Mouse (Mus musculus) embryonic facial prominence, embryonic 13.5 days (tissue): ENCODE results near the gene Gm20481. TPM values are rescaled to one million over a fixed set of nuclear protein-coding genes. Genes with fewer than 3 reads are reported as not detected.
A peak's percentile ranks its signal among the peaks of the same experiment; 100 is the strongest.
"Not testable (repeated sequence)": the region's sequence is repeated elsewhere in the genome, so short reads cannot be mapped to it uniquely, and the experiment has no call there.

Experiments used
- ATAC-seq: fragments of 200-750 bp; cut with Nextera tagmentation; 2 replicates; pipeline ENCODE4 v1.8.0; 2017; ENCODE audit warnings: low read depth; ENCODE audit not compliant: insufficient number of reproducible peaks, insufficient read depth, low FRiP score, low TSS enrichment
- H3K27ac ChIP-seq: fragments of 300-500 bp; sonication (generic); 2 replicates; pipeline ENCODE4 v1.5.1; 2015; ENCODE audit warnings: moderate library complexity, mild to moderate bottlenecking, inconsistent platforms
- H3K27me3 ChIP-seq: fragments of 300-500 bp; sonication (generic); 2 replicates; pipeline ENCODE4 v1.6.1; 2015; ENCODE audit warnings: mild to moderate bottlenecking, inconsistent platforms
- H3K36me3 ChIP-seq: fragments of 300-500 bp; sonication (generic); 2 replicates; pipeline ENCODE4 v1.6.1; 2015; ENCODE audit warnings: mild to moderate bottlenecking, inconsistent platforms
- H3K4me1 ChIP-seq: fragments of 300-500 bp; sonication (generic); 2 replicates; pipeline ENCODE4 v1.6.1; 2015; ENCODE audit warnings: inconsistent platforms
- H3K4me2 ChIP-seq: fragments of 300-500 bp; sonication (generic); 2 replicates; pipeline ENCODE4 v1.6.1; 2015; ENCODE audit warnings: moderate library complexity, mild to moderate bottlenecking, inconsistent platforms
- H3K4me3 ChIP-seq: fragments of 300-500 bp; sonication (generic); 2 replicates; pipeline ENCODE4 v1.5.1; 2015; ENCODE audit warnings: mild to moderate bottlenecking, inconsistent platforms
- H3K9ac ChIP-seq: fragments of 300-500 bp; sonication (generic); 2 replicates; pipeline ENCODE4 v1.6.1; 2015; ENCODE audit warnings: mild to moderate bottlenecking, inconsistent platforms
- H3K9me3 ChIP-seq: fragments of 300-500 bp; sonication (generic); 2 replicates; pipeline ENCODE4 v1.6.1; 2016; ENCODE audit warnings: inconsistent platforms
- WGBS: fragments of 180-500 bp; shearing (Covaris S2); methylation state at CpG from one replicate; pipeline ENCODE4 v1.1.7; 2015; ENCODE audit warnings: mixed read lengths; 5-methylcytosine and 5-hydroxymethylcytosine counted together
- polyA plus RNA-seq: library from polyadenylated mRNA; unstranded; fragments of >200 nt; fragmentation: Nextera tagmentation; extraction: Ambion mirVana; gene quantifications from 2 replicates; pipeline ENCODE4 v1.2.1, GENCODE M21; 2015

Gene Gm20481
- polyA plus RNA-seq, 1 experiment from 2014 or later = not detected

- Histone ChIP-seq H3K4me1 (peaks cover 20% of the 10 kb centered on the region), H3K27ac (no peak overlapping the region), H3K4me2 (no peak overlapping the region), H3K9ac (no peak overlapping the region), H3K36me3 (no peaks in the 10 kb centered on the region), H3K9me3 (no peaks in the 10 kb centered on the region), H3K4me3 (no peak overlapping the region), H3K27me3 (peaks cover 4% of the 10 kb centered on the region; the same call in 1 of the 2 replicates)
- WGBS = 18% methylated on average over 3 of the region's 3 CpGs
- ATAC-seq = no peak
Observed at GRCm38 (mm10) chr17:34962125-34962524, 7.6 kb upstream of the Gm20481 start.

GRCm38 (mm10) chr17:34962841-34963240 is 6.9 kb upstream of the Gm20481 start:
- Histone ChIP-seq H3K4me2 (no peak overlapping the region), H3K36me3 (no peaks in the 10 kb centered on the region), H3K4me1 (peaks cover 20% of the 10 kb centered on the region), H3K27ac (no peak overlapping the region), H3K4me3 (no peak overlapping the region), H3K9ac (no peak overlapping the region), H3K9me3 (no peaks in the 10 kb centered on the region), H3K27me3 (peaks cover 6% of the 10 kb centered on the region)
- 57% methylated on average over 1 of the region's 1 CpGs for WGBS
- no peak for ATAC-seq

GRCm38 (mm10) chr17:34964640-34965049 is 5.1 kb upstream of the Gm20481 start:
- H3K9me3 ChIP-seq = no peaks in the 10 kb centered on the region
- peaks cover 20% of the 10 kb centered on the region for H3K4me1 ChIP-seq
- ATAC-seq = no peak
- WGBS = 18% methylated on average over 1 of the region's 1 CpGs
- no peak overlapping the region for H3K4me3 ChIP-seq
- no peaks in the 10 kb centered on the region for H3K36me3 ChIP-seq
- no peak overlapping the region for H3K9ac ChIP-seq
- H3K27ac ChIP-seq = peak overlapping the region; percentile 39; the same call in 1 of the 2 replicates
- H3K4me2 ChIP-seq = no peak overlapping the region
- H3K27me3 ChIP-seq = peaks cover 24% of the 10 kb centered on the region

GRCm38 (mm10) chr17:34965627-34966026 is 4.1 kb upstream of the Gm20481 start:
- WGBS = 66% methylated on average over 5 of the region's 5 CpGs
- peaks cover 28% of the 10 kb centered on the region for H3K27me3 ChIP-seq

GRCm38 (mm10) chr17:34970850-34971249 is 1.1 kb downstream of the Gm20481 start:
- not testable (repeated sequence) for H3K36me3 ChIP-seq, H3K27ac ChIP-seq, H3K9ac ChIP-seq, H3K9me3 ChIP-seq, H3K4me1 ChIP-seq, ATAC-seq, H3K4me2 ChIP-seq, H3K4me3 ChIP-seq
- 43% methylated on average over 25 of the region's 37 CpGs for WGBS
- peaks cover 28% of the 10 kb centered on the region for H3K27me3 ChIP-seq

More at GRCm38 (mm10) chr17:34965627-34966026, 4.1 kb upstream of the Gm20481 start:
- no peaks in the 10 kb centered on the region for H3K9me3 ChIP-seq
- H3K36me3 ChIP-seq = no peaks in the 10 kb centered on the region
- no peak overlapping the region for H3K27ac ChIP-seq
- no peak overlapping the region for H3K4me3 ChIP-seq
- H3K9ac ChIP-seq = no peak overlapping the region
- peaks cover 13% of the 10 kb centered on the region for H3K4me1 ChIP-seq
- ATAC-seq = no peak
- no peak overlapping the region for H3K4me2 ChIP-seq

- H3K4me1 ChIP-seq, H3K9me3 ChIP-seq, H3K36me3 ChIP-seq, H3K27ac ChIP-seq, H3K9ac ChIP-seq: not testable (repeated sequence)
- Histone ChIP-seq H3K4me3 (peak overlapping the region; percentile 45), H3K27me3 (peaks cover 28% of the 10 kb centered on the region), H3K4me2 (peak overlapping the region; percentile 80)
- peak; percentile 44 for ATAC-seq
- WGBS = 2% methylated on average over 28 of the region's 43 CpGs
Observed at GRCm38 (mm10) chr17:34971694-34972068, 2.0 kb downstream of the Gm20481 start.

- not testable (repeated sequence) for H3K9me3 ChIP-seq, H3K4me1 ChIP-seq, H3K36me3 ChIP-seq
- Histone ChIP-seq H3K4me2 (peak within 1 kb of the TSS; percentile 80), H3K27ac (peak within 1 kb of the TSS; percentile 55), H3K27me3 (peaks cover 28% of the 10 kb centered on the region), H3K4me3 (peak within 1 kb of the TSS; percentile 45), H3K9ac (peak within 1 kb of the TSS; percentile 57)
- WGBS = under 1% methylated on average over 31 of the region's 33 CpGs
- ATAC-seq = peak; percentile 93
Observed at GRCm38 (mm10) chr17:34972069-34972749, 2.5 kb downstream of the Gm20481 start, which contains the start of the genes Hspa1a and Hspa1l. TSS of gene Hspa1a (minus strand) at chr17:34972156. TSS of gene Hspa1l (plus strand) at chr17:34972703.

GRCm38 (mm10) chr17:34975581-34976492 is 6.1 kb downstream of the Gm20481 start:
- Histone ChIP-seq H3K4me1 (peaks cover 10% of the 10 kb centered on the region), H3K27ac (no peak overlapping the region), H3K4me2 (no peak overlapping the region), H3K27me3 (peaks cover 4% of the 10 kb centered on the region; the same call in 1 of the 2 replicates), H3K36me3 (0 out of 2 replicates have a peak, but pooled peaks cover 2% of the 10 kb centered on the region), H3K9ac (no peak overlapping the region), H3K4me3 (no peak overlapping the region), H3K9me3 (no peaks in the 10 kb centered on the region)
- WGBS = 78% methylated on average over 3 of the region's 3 CpGs
- ATAC-seq = no peak

- no peak overlapping the region for H3K4me2 ChIP-seq
- no peaks in the 10 kb centered on the region for H3K9me3 ChIP-seq
- no peak overlapping the region for H3K4me3 ChIP-seq
- H3K4me1 ChIP-seq = peaks cover 12% of the 10 kb centered on the region
- 0 out of 2 replicates have a peak, but pooled peaks cover 2% of the 10 kb centered on the region for H3K36me3 ChIP-seq
- no peak for ATAC-seq
- H3K9ac ChIP-seq = no peak overlapping the region
- 94% methylated on average over 20 of the region's 20 CpGs for WGBS
- peaks cover 4% of the 10 kb centered on the region; the same call in 1 of the 2 replicates for H3K27me3 ChIP-seq
- H3K27ac ChIP-seq = no peak overlapping the region
Observed at GRCm38 (mm10) chr17:34977000-34977399, 7.3 kb downstream of the Gm20481 start.

GRCm38 (mm10) chr17:34978239-34978638 is 8.5 kb downstream of the Gm20481 start:
- no peaks in the 10 kb centered on the region for H3K9me3 ChIP-seq
- 89% methylated on average over 27 of the region's 27 CpGs for WGBS
- H3K4me1 ChIP-seq = peaks cover 13% of the 10 kb centered on the region
- 0 out of 2 replicates have a peak, but pooled peaks cover 2% of the 10 kb centered on the region for H3K36me3 ChIP-seq
- peaks cover 4% of the 10 kb centered on the region; the same call in 1 of the 2 replicates for H3K27me3 ChIP-seq
- H3K4me2 ChIP-seq = no peak overlapping the region
- no peak overlapping the region for H3K9ac ChIP-seq
- no peak overlapping the region for H3K27ac ChIP-seq
- no peak for ATAC-seq
- H3K4me3 ChIP-seq = no peak overlapping the region

GRCm38 (mm10) chr17:34979631-34980030 is 9.9 kb downstream of the Gm20481 start:
- H3K27me3 ChIP-seq = no peaks in the 10 kb centered on the region
- 94% methylated on average over 4 of the region's 4 CpGs for WGBS
- no peak for ATAC-seq
- no peak overlapping the region for H3K9ac ChIP-seq
- no peaks in the 10 kb centered on the region for H3K9me3 ChIP-seq
- H3K4me2 ChIP-seq = no peak overlapping the region
- no peak overlapping the region for H3K27ac ChIP-seq
- peaks cover 13% of the 10 kb centered on the region for H3K4me1 ChIP-seq
- H3K4me3 ChIP-seq = no peak overlapping the region
- 0 out of 2 replicates have a peak, but pooled peaks cover 2% of the 10 kb centered on the region for H3K36me3 ChIP-seq
